Mouse (Mus musculus): Measurements from ENCODE around the gene Sec61b. TPM values are rescaled to one million over a fixed set of nuclear protein-coding genes. Genes with fewer than 3 reads are reported as not detected.

Gene Sec61b
- polyA plus RNA-seq, 1 experiment from 2014 or later = 313 TPM

DNA sequence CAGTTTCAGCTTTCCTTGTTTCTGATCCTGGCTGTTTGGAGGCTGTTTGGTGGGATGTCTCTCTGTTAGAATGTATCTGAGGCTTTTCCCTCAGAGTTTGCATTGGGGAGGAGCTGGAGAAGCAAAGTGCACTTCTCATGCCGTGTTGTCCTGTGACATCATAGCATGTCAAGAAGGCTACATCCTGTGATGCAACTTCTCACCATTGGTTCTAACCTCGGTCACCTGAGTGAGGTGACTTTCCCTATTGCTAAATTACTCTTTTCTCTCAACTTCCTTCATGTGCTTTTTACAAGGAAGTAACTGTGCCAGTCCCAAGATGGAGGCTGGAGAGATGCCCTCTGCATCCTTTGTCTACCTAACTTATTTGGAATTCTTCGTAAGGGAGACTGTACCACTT is 25.9 kb upstream of the Sec61b start:
- 88% methylated on average over 3 of the region's 3 CpGs for WGBS
- H3K4me3 ChIP-seq = no peak overlapping the region
- no peak overlapping the region for H3K9ac ChIP-seq
- H3K4me2 ChIP-seq (replicated peaks) = no peak overlapping the region
- ATAC-seq (ENCODE audit: low FRiP score, low read depth) = no peak
- no peaks in the 10 kb centered on the region for H3K27me3 ChIP-seq (replicated peaks)
- H3K9me3 ChIP-seq = no peaks in the 10 kb centered on the region
- no peaks in the 10 kb centered on the region; the same call in 1 of the 2 replicates for H3K4me1 ChIP-seq
- H3K27ac ChIP-seq = no peak overlapping the region
- H3K36me3 ChIP-seq = no peaks in the 10 kb centered on the region

DNA sequence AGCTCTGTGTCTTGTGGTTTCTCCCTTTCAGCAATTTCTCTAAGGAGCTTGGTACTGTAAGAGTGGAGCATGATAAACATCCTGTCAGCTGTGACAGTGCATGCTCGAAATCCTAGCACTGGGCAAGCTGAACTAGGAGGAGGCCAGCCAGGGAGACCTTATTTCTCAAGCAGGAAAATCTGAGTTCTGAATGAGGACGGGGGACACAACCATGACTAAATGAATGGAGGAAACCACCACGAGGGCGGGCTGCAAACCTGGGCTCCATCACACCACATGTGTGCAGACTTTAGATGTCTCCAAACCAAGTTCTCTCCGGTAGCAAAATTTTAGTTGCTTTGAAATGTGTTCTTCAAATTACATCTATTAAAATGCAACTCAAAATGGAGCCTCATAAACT is 25.3 kb upstream of the Sec61b start:
- Histone ChIP-seq H3K27me3 (replicated peaks) (no peaks in the 10 kb centered on the region), H3K9ac (no peak overlapping the region), H3K4me2 (replicated peaks) (no peak overlapping the region), H3K36me3 (no peaks in the 10 kb centered on the region), H3K4me1 (no peaks in the 10 kb centered on the region; the same call in 1 of the 2 replicates), H3K27ac (no peak overlapping the region), H3K9me3 (no peaks in the 10 kb centered on the region), H3K4me3 (no peak overlapping the region)
- 43% methylated on average over 5 of the region's 5 CpGs for WGBS
- ATAC-seq (ENCODE audit: low FRiP score, low read depth) = no peak

GRCm38 (mm10) chr4:47449586-47450522 is 24.6 kb upstream of the Sec61b start:
- no peak overlapping the region for H3K9ac ChIP-seq
- H3K9me3 ChIP-seq = no peaks in the 10 kb centered on the region
- no peak overlapping the region; the same call in 1 of the 2 replicates for H3K4me2 ChIP-seq (replicated peaks)
- H3K4me1 ChIP-seq = no peaks in the 10 kb centered on the region; the same call in 1 of the 2 replicates
- ATAC-seq (ENCODE audit: low FRiP score, low read depth) = peak; percentile 53; the same call in 1 of the 2 replicates
- H3K4me3 ChIP-seq = no peak overlapping the region
- H3K27ac ChIP-seq = no peak overlapping the region
- no peaks in the 10 kb centered on the region for H3K27me3 ChIP-seq (replicated peaks)
- 18% methylated on average over 18 of the region's 18 CpGs for WGBS
- H3K36me3 ChIP-seq = no peaks in the 10 kb centered on the region

GRCm38 (mm10) chr4:47467196-47467595 is 7.3 kb upstream of the Sec61b start:
- no peak overlapping the region for H3K27ac ChIP-seq
- H3K27me3 ChIP-seq (replicated peaks) = no peaks in the 10 kb centered on the region
- no peak for ATAC-seq (ENCODE audit: low FRiP score, low read depth)
- H3K9ac ChIP-seq = no peak overlapping the region
- H3K36me3 ChIP-seq = peaks cover 64% of the 10 kb centered on the region
- H3K4me1 ChIP-seq = no peaks in the 10 kb centered on the region
- H3K9me3 ChIP-seq = 0 out of 2 replicates have a peak, but pooled peaks cover 12% of the 10 kb centered on the region
- H3K4me3 ChIP-seq = no peak overlapping the region
- WGBS = 90% methylated on average over 2 of the region's 2 CpGs
- no peak overlapping the region for H3K4me2 ChIP-seq (replicated peaks)

DNA sequence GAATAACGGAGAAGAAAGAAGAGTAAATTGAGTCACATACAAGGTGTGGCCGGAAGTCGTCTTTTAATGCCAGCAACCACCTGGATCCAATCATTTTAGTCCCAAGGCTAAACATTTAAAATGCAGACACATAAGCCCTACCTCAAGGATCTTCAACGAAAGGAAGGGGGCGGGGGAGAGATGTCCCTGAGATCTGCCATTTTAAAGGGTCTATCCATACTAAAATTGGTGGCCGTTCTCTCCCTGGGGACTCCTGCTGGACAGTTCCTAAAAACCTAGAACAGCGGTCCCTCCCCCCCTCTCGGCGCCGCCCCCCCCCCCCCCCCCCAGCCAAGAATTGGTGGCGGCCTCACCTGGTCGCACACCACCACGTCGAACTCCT is 881 bp upstream of the Sec61b start:
- no peak; the same call in 1 of the 2 replicates for ATAC-seq (ENCODE audit: low FRiP score, low read depth)
- H3K27me3 ChIP-seq (replicated peaks) = no peaks in the 10 kb centered on the region
- 7% methylated on average over 8 of the region's 14 CpGs for WGBS
- peaks cover 53% of the 10 kb centered on the region for H3K36me3 ChIP-seq
- peak overlapping the region; percentile 78 for H3K4me2 ChIP-seq (replicated peaks)
- H3K9me3 ChIP-seq = 0 out of 2 replicates have a peak, but pooled peaks cover 7% of the 10 kb centered on the region
- peak overlapping the region; percentile 83 for H3K9ac ChIP-seq
- peaks cover 15% of the 10 kb centered on the region for H3K4me1 ChIP-seq
- H3K27ac ChIP-seq = peak overlapping the region; percentile 94
- peak overlapping the region; percentile 82 for H3K4me3 ChIP-seq

- Histone ChIP-seq H3K4me3 (peak overlapping the region; percentile 82), H3K9me3 (0 out of 2 replicates have a peak, but pooled peaks cover under 1% of the 10 kb centered on the region), H3K4me2 (replicated peaks) (peak overlapping the region; percentile 78), H3K9ac (peak overlapping the region; percentile 83), H3K36me3 (peaks cover 47% of the 10 kb centered on the region), H3K27ac (no peak overlapping the region), H3K4me1 (peaks cover 15% of the 10 kb centered on the region), H3K27me3 (replicated peaks) (no peaks in the 10 kb centered on the region)
- 15% methylated on average over 31 of the region's 31 CpGs for WGBS
- ATAC-seq (ENCODE audit: low FRiP score, low read depth) = no peak; the same call in 1 of the 2 replicates
Observed at GRCm38 (mm10) chr4:47474730-47475643, 529 bp downstream of the Sec61b start.

DNA sequence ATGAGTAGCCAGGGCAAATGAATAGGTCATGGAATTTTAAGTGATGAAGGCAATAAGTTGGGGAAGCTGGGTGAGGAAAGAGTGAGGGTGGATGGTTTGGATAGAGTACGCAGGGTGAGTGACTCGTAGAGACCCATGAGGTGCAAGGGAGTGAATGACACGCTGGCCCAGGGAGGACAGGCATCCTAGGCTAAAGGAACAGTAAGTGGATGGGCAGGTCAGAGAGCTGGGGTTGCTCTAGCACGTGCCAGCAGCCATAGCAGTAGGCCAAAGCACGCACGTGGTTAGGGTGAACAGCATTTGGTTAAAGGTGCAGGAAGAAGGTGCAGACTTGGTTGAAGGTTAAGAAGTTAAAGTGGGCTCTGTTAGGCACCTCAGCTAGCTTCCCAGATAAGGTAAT is 3.1 kb downstream of the Sec61b start:
- peaks cover 43% of the 10 kb centered on the region for H3K36me3 ChIP-seq
- H3K9me3 ChIP-seq = no peaks in the 10 kb centered on the region
- no peak for ATAC-seq (ENCODE audit: low FRiP score, low read depth)
- no peak overlapping the region for H3K4me2 ChIP-seq (replicated peaks)
- H3K9ac ChIP-seq = no peak overlapping the region
- no peak overlapping the region for H3K4me3 ChIP-seq
- no peak overlapping the region for H3K27ac ChIP-seq
- peaks cover 12% of the 10 kb centered on the region for H3K4me1 ChIP-seq
- H3K27me3 ChIP-seq (replicated peaks) = no peaks in the 10 kb centered on the region
- WGBS = 92% methylated on average over 6 of the region's 6 CpGs

DNA sequence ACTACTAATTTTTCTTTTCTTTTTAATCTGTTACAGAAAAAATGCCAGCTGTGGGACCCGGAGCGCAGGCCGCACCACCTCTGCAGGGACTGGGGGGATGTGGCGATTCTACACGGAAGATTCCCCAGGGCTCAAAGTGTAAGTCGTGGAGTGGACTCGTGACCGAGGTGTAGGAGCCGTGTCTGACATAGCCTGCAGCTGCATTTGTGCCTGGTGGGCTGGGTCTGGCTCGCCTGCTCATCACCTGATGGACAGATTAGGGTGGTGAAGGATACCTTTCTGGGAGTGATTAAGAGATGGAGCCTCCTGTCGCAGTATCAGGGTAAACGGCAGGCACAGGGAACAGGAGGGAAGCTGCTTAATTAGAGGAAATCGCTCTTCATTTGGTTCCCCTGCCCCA is 5.6 kb downstream of the Sec61b start:
- 94% methylated on average over 13 of the region's 13 CpGs for WGBS
- Histone ChIP-seq H3K4me3 (no peak overlapping the region), H3K9me3 (no peaks in the 10 kb centered on the region), H3K27me3 (replicated peaks) (no peaks in the 10 kb centered on the region), H3K9ac (no peak overlapping the region), H3K27ac (no peak overlapping the region), H3K4me2 (replicated peaks) (no peak overlapping the region), H3K36me3 (peaks cover 51% of the 10 kb centered on the region), H3K4me1 (peaks cover 4% of the 10 kb centered on the region; the same call in 1 of the 2 replicates)
- ATAC-seq (ENCODE audit: low FRiP score, low read depth) = no peak

DNA sequence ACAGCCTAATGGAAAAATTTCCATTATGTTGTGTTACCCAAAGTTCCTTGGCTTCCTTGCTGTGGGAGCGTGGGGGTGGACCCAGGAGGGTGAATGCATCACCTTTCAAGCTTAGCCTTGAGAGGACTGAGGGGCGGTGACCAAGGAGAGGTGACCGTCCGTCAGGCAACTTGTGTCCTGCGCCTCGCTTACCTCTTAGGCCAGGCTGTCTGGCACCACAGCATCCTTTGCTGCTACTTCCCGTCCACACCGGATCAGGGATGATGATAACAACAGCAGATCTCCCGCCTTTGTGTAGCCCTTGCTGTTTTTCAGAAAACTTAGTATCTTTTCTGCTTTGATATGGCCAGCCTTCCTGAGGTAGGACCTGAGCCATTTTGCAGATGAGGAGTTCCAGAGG is 6.1 kb downstream of the Sec61b start:
- H3K4me1 ChIP-seq = no peaks in the 10 kb centered on the region
- WGBS = 96% methylated on average over 9 of the region's 9 CpGs
- no peaks in the 10 kb centered on the region for H3K27me3 ChIP-seq (replicated peaks)
- H3K27ac ChIP-seq = no peak overlapping the region
- H3K9me3 ChIP-seq = no peaks in the 10 kb centered on the region
- H3K4me3 ChIP-seq = no peak overlapping the region
- no peak overlapping the region for H3K9ac ChIP-seq
- no peak for ATAC-seq (ENCODE audit: low FRiP score, low read depth)
- no peak overlapping the region for H3K4me2 ChIP-seq (replicated peaks)
- peaks cover 51% of the 10 kb centered on the region for H3K36me3 ChIP-seq

DNA sequence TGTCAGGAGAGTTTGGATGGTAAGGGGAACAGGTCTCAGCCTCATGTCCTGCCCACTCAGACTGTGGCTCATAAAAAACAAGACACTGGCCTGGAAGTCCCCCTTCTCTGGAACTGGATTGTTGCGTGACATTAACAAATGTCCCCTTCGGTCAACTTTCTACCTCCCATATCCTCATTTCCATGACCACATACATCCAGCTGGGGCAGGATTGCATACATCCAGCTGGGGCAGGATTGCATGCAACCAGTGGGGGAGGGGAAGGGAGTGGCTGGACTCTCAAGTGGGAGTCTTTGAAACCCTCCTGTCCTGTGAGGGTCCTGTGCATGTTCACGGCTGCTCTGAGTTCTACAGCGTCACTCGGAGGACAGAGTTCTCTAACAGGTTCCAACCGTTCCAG is 16.8 kb downstream of the Sec61b start:
- Histone ChIP-seq H3K4me3 (no peak overlapping the region), H3K9ac (no peak overlapping the region), H3K4me2 (replicated peaks) (no peak overlapping the region), H3K9me3 (no peaks in the 10 kb centered on the region), H3K27ac (no peak overlapping the region), H3K36me3 (no peaks in the 10 kb centered on the region), H3K27me3 (replicated peaks) (no peaks in the 10 kb centered on the region), H3K4me1 (peaks cover 11% of the 10 kb centered on the region; the same call in 1 of the 2 replicates)
- WGBS = 79% methylated on average over 6 of the region's 6 CpGs
- no peak for ATAC-seq (ENCODE audit: low FRiP score, low read depth)

DNA sequence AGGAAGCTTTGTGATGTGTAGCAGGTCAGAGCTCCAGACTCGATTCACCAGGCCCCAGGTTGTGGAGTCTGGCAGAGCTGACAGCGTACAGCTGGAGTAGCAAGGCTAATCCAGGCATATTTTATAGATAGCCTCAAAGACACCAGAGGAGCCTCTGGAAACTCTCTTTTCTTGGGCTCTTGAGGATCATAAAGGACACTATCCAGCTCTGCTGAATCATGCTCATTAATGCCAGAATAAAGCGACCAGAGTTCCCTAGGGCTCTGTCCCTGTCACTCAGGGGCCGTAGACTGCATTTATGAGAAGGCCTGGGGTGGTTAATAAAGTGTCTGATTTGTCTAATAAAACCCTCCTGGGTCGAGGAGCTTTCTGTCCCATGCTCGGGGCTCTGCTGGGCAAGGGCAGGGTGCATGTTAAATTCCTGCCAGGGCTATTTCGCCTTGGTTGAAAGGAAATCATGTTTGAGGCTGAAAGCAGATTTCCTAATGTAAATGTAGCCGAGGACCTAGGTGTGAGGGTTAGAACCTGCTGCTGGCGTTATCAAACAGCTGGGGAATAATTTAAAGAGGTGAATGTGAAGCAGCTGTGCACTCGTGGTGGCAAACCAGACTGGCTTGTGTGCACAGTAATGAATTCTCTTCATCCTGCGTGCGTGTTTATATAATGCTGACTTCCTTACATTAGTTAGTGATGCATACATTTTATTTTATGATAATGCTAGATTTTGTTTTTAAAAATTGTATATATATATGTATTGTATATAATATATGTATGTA is 18.0 kb downstream of the Sec61b start:
- Histone ChIP-seq H3K36me3 (no peaks in the 10 kb centered on the region), H3K4me3 (no peak overlapping the region), H3K27me3 (replicated peaks) (no peaks in the 10 kb centered on the region), H3K4me1 (peaks cover 11% of the 10 kb centered on the region; the same call in 1 of the 2 replicates), H3K4me2 (replicated peaks) (no peak overlapping the region), H3K9me3 (no peaks in the 10 kb centered on the region), H3K9ac (no peak overlapping the region), H3K27ac (no peak overlapping the region)
- ATAC-seq (ENCODE audit: low FRiP score, low read depth) = peak; percentile 63
- 41% methylated on average over 12 of the region's 12 CpGs for WGBS

All from neural tube, embryonic 12.5 days (tissue).